Mouse (Mus musculus): ENCODE data around the gene Mrpl21. TPM values are rescaled to one million over a fixed set of nuclear protein-coding genes. Genes with fewer than 3 reads are reported as not detected.

Gene Mrpl21
- total and polyA plus RNA-seq, 2 experiments from 2014 or later, result 54.9 to 105 TPM

DNA sequence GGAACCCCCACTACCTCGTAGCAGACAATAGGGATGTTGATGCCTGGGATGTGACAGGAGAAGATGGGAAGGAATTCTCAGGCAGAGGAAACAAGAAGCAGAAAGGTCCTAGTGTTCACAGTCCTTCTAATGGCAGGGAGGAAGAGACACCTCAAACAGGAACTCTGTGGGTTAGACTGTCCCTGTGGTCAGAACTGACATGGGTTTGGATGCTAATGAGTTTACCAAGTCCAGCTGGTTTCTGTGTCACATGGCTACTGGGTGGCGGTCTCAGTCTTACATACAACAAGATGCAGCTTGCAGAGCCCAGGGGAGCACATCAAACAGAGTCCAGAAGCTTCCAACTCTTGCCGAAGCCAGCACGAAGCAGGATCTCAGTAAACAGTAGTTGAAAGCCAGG is 21.3 kb downstream of the Mrpl21 start:
- ATAC-seq (ENCODE audit: insufficient read depth, low read depth), result no peak
- H3K9ac ChIP-seq (replicated peaks; ENCODE audit: low read depth, low read length), result no peak overlapping the region
- no peaks in the 10 kb centered on the region for H3K36me3 ChIP-seq (replicated peaks; ENCODE audit: control insufficient read depth, insufficient read depth, low read length)
- H3K27ac ChIP-seq (ENCODE audit: low read depth), result no peak overlapping the region
- no peak overlapping the region for H3K4me2 ChIP-seq (ENCODE audit: low read depth, low read length)
- H3K4me3 ChIP-seq (ENCODE audit: low read depth, low read length), result no peak overlapping the region
- 68% methylated on average over 4 of the region's 4 CpGs for WGBS
- no peaks in the 10 kb centered on the region for H3K9me3 ChIP-seq (replicated peaks; ENCODE audit: control insufficient read depth, low read length)
- no peak for TF ChIP-seq CTCF (IDR thresholded peaks at IDR 0.05; ENCODE audit: low read depth)
- no peak for TF ChIP-seq EP300 (IDR thresholded peaks at IDR 0.05; ENCODE audit: low read depth)
- no peaks in the 10 kb centered on the region for H3K4me1 ChIP-seq (ENCODE audit: control insufficient read depth, insufficient read depth)
- no peak for DNase-seq (ENCODE audit: low spot score)
- no peaks in the 10 kb centered on the region for H3K27me3 ChIP-seq (ENCODE audit: control insufficient read depth, insufficient read depth, low read length)

DNA sequence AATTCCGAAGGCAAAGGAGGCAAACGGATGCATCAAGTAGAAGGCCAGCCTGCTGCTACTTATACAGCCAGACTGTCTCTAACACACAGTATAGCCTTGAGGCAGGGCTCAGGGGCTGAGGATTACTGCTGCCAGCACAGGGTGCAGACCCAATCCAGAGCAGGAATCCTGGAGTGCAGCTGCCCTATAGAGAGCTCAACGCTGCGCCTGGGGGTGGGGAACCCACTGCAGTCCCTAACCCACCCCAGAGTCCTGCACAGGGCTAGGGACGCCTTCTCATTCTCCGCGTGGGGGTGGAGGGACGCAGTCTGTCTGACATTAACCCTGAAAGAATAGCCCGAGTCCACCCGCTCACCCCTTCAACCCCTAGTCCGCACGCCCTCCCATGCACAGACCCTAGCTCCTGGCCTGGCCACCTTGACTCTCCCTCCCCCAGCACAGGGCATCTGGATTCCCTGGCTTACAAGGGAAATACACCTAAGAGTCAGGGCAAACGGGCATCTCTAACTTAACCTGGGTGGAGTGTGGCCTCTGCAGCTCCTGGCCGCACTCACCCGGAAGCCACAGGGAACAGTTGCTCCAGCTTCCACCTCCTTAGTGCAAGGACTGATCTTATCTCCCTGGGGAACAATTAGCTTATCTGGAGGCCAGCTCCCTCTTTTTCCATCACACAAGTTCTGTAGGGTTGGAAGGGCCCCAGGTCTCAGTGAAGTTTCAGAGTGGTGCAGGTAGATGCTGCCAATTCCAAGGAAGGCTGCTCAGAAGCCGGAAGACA is 24.7 kb downstream of the Mrpl21 start:
- no peaks in the 10 kb centered on the region for H3K4me1 ChIP-seq (ENCODE audit: control insufficient read depth, insufficient read depth)
- H3K27me3 ChIP-seq (ENCODE audit: control insufficient read depth, insufficient read depth, low read length), result no peaks in the 10 kb centered on the region
- H3K36me3 ChIP-seq (replicated peaks; ENCODE audit: control insufficient read depth, insufficient read depth, low read length), result no peaks in the 10 kb centered on the region
- H3K9me3 ChIP-seq (replicated peaks; ENCODE audit: control insufficient read depth, low read length), result no peaks in the 10 kb centered on the region
- ATAC-seq (ENCODE audit: insufficient read depth, low read depth) (no peak), DNase-seq (ENCODE audit: low spot score) (no peak)
- no peak overlapping the region for H3K27ac ChIP-seq (ENCODE audit: low read depth)
- H3K4me3 ChIP-seq (ENCODE audit: low read depth, low read length), result no peak overlapping the region
- WGBS, result 48% methylated on average over 16 of the region's 16 CpGs
- no peak overlapping the region for H3K4me2 ChIP-seq (ENCODE audit: low read depth, low read length)
- H3K9ac ChIP-seq (replicated peaks; ENCODE audit: low read depth, low read length), result no peak overlapping the region
- TF ChIP-seq EP300 (IDR thresholded peaks at IDR 0.05; ENCODE audit: low read depth) (no peak), CTCF (IDR thresholded peaks at IDR 0.05; ENCODE audit: low read depth) (no peak)

DNA sequence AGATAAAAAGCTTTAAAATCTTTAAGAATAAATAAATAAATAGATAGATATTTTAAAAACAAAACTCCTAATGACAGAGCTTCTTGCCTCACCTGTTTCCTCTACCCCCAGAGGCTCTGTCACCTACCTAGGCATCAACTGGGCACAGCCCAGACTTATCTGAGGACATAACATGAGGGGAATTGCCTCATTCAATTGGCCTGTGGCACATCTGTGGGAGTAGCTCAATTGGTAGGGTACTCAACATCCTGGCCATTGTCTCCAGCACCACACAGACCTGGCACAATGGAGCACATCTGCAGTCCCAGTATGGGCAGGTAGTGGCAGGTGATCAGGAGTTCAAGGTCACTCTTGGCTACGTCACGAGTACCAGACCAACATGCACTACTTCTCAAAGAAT is 36.6 kb downstream of the Mrpl21 start:
- no peaks in the 10 kb centered on the region for H3K27me3 ChIP-seq (ENCODE audit: control insufficient read depth, insufficient read depth, low read length)
- TF ChIP-seq CTCF (IDR thresholded peaks at IDR 0.05; ENCODE audit: low read depth), result no peak
- H3K36me3 ChIP-seq (replicated peaks; ENCODE audit: control insufficient read depth, insufficient read depth, low read length), result no peaks in the 10 kb centered on the region
- DNase-seq (ENCODE audit: low spot score), result no peak
- no peak for ATAC-seq (ENCODE audit: insufficient read depth, low read depth)
- H3K4me2 ChIP-seq (ENCODE audit: low read depth, low read length), result no peak overlapping the region
- WGBS, result 86% methylated on average over 2 of the region's 2 CpGs
- no peak overlapping the region for H3K4me3 ChIP-seq (ENCODE audit: low read depth, low read length)
- no peak overlapping the region for H3K9ac ChIP-seq (replicated peaks; ENCODE audit: low read depth, low read length)
- H3K9me3 ChIP-seq (replicated peaks; ENCODE audit: control insufficient read depth, low read length), result no peaks in the 10 kb centered on the region
- peaks cover 6% of the 10 kb centered on the region; the same call in 1 of the 2 replicates for H3K4me1 ChIP-seq (ENCODE audit: control insufficient read depth, insufficient read depth)
- no peak overlapping the region for H3K27ac ChIP-seq (ENCODE audit: low read depth)

DNA sequence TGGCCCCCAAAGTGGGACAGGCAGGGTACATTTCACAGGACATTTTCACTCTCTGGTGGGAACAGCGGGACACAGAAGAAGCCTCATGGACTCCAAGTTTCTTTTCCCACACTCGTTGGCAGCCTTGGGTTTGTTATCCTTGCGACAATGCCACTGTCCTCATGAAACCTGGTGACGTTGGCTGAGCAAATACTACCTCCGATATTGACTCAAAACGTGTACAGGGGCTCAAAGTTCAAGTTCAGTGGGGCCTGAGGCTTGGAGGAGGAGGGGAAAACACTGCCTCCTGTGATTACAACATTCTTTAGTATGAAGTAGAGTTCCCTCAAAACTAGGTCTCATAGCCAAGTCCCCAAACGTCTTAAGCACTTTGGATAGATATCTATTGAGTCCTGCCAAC is 37.4 kb downstream of the Mrpl21 start:
- Histone ChIP-seq H3K4me2 (ENCODE audit: low read depth, low read length) (no peak overlapping the region), H3K4me1 (ENCODE audit: control insufficient read depth, insufficient read depth) (peaks cover 6% of the 10 kb centered on the region; the same call in 1 of the 2 replicates), H3K4me3 (ENCODE audit: low read depth, low read length) (no peak overlapping the region), H3K9me3 (replicated peaks; ENCODE audit: control insufficient read depth, low read length) (no peaks in the 10 kb centered on the region), H3K27me3 (ENCODE audit: control insufficient read depth, insufficient read depth, low read length) (no peaks in the 10 kb centered on the region), H3K27ac (ENCODE audit: low read depth) (no peak overlapping the region), H3K9ac (replicated peaks; ENCODE audit: low read depth, low read length) (no peak overlapping the region), H3K36me3 (replicated peaks; ENCODE audit: control insufficient read depth, insufficient read depth, low read length) (no peaks in the 10 kb centered on the region)
- TF ChIP-seq EP300 (IDR thresholded peaks at IDR 0.05; ENCODE audit: low read depth) (no peak), CTCF (IDR thresholded peaks at IDR 0.05; ENCODE audit: low read depth) (no peak)
- DNase-seq (ENCODE audit: low spot score) (no peak), ATAC-seq (ENCODE audit: insufficient read depth, low read depth) (no peak)
- 74% methylated on average over 7 of the region's 7 CpGs for WGBS

DNA sequence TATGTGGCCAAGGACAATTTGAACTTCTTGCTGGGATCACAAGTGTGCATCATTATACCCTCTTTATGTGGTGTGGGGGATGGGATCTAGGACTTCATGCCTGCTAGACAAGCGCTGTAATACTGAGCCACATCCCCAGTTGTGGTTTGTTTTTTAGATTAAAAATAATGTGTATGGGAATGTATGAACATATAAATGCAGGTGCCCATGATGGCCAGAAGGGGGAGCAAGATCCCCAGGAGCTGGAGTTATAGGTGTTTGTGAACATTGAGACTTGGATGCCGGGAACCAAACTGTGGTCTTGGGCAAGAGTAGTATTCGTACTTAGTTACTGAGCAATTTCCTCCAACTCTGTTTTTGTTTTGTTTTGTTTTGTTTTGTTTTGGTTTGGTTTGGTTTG is 38.1 kb downstream of the Mrpl21 start:
- DNase-seq (ENCODE audit: low spot score), result no peak
- H3K9ac ChIP-seq (replicated peaks; ENCODE audit: low read depth, low read length), result no peak overlapping the region
- H3K36me3 ChIP-seq (replicated peaks; ENCODE audit: control insufficient read depth, insufficient read depth, low read length), result no peaks in the 10 kb centered on the region
- H3K27me3 ChIP-seq (ENCODE audit: control insufficient read depth, insufficient read depth, low read length), result no peaks in the 10 kb centered on the region
- no peak for ATAC-seq (ENCODE audit: insufficient read depth, low read depth)
- no peaks in the 10 kb centered on the region for H3K9me3 ChIP-seq (replicated peaks; ENCODE audit: control insufficient read depth, low read length)
- H3K4me1 ChIP-seq (ENCODE audit: control insufficient read depth, insufficient read depth), result peaks cover 10% of the 10 kb centered on the region
- WGBS, result 79% methylated on average over 3 of the region's 3 CpGs
- peak; percentile 44 for TF ChIP-seq CTCF (IDR thresholded peaks at IDR 0.05; ENCODE audit: low read depth)
- no peak for TF ChIP-seq EP300 (IDR thresholded peaks at IDR 0.05; ENCODE audit: low read depth)
- no peak overlapping the region for H3K4me3 ChIP-seq (ENCODE audit: low read depth, low read length)
- no peak overlapping the region for H3K27ac ChIP-seq (ENCODE audit: low read depth)
- no peak overlapping the region for H3K4me2 ChIP-seq (ENCODE audit: low read depth, low read length)

DNA sequence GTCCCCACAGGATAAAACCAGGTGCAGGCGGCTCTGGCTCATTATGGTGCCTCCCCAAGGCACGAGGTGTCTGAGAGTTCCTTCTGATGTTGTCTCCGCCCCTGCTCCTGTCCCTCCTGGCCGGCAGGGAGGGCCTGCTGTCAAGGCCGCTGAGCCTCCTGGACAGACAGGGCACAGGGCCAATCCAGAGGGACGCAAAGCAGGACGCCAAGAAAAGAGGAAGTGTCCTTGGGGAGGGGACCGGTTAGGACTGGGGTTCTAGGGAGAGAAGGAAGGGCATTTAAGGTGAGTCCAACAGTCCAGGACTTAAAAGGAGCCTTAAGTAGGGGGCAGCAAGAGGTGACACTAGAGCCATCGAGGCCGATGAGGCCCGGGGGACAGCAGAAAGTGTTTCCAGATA is 38.9 kb downstream of the Mrpl21 start:
- Histone ChIP-seq H3K9ac (replicated peaks; ENCODE audit: low read depth, low read length) (peak overlapping the region; percentile 57), H3K4me3 (ENCODE audit: low read depth, low read length) (peak overlapping the region; percentile 82), H3K4me1 (ENCODE audit: control insufficient read depth, insufficient read depth) (peaks cover 18% of the 10 kb centered on the region), H3K36me3 (replicated peaks; ENCODE audit: control insufficient read depth, insufficient read depth, low read length) (no peaks in the 10 kb centered on the region), H3K27ac (ENCODE audit: low read depth) (peak overlapping the region; percentile 98), H3K4me2 (ENCODE audit: low read depth, low read length) (peak overlapping the region; percentile 93), H3K27me3 (ENCODE audit: control insufficient read depth, insufficient read depth, low read length) (no peaks in the 10 kb centered on the region), H3K9me3 (replicated peaks; ENCODE audit: control insufficient read depth, low read length) (no peaks in the 10 kb centered on the region)
- DNase-seq (ENCODE audit: low spot score), result peak; percentile 87
- TF ChIP-seq CTCF (IDR thresholded peaks at IDR 0.05; ENCODE audit: low read depth), result no peak
- TF ChIP-seq EP300 (IDR thresholded peaks at IDR 0.05; ENCODE audit: low read depth), result no peak
- 2% methylated on average over 11 of the region's 11 CpGs for WGBS
- ATAC-seq (ENCODE audit: insufficient read depth, low read depth), result peak; percentile 26

Measured in heart, postnatal 0 days (tissue).